Mouse (Mus musculus) hindbrain, postnatal 0 days (tissue): ENCODE data around the gene Col24a1. TPM values are rescaled to one million over a fixed set of nuclear protein-coding genes. Genes with fewer than 3 reads are reported as not detected.

Source experiments
- ATAC-seq: fragments of 200-750 bp; cut with Nextera tagmentation; 2 replicates; pipeline ENCODE4 v1.8.0; 2017; ENCODE audit warnings: mild to moderate bottlenecking, moderate TSS enrichment, moderate library complexity
- DNase-seq: peaks from one replicate; pipeline ENCODE4 v3.0.0-alpha.2; 2015; ENCODE audit warnings: low spot score
- H3K27ac ChIP-seq: fragments of 300-500 bp; sonication (generic); 2 replicates; pipeline ENCODE4 v1.5.1; 2014; ENCODE audit warnings: mild to moderate bottlenecking
- H3K27me3 ChIP-seq: fragments of 300-500 bp; sonication (generic); 2 replicates; pipeline ENCODE4 v1.6.1; 2014; ENCODE audit warnings: low read length, mixed read lengths; ENCODE audit not compliant: insufficient read depth
- H3K36me3 ChIP-seq: fragments of 300-500 bp; sonication (generic); 2 replicates; pipeline ENCODE4 v1.6.1; 2014; ENCODE audit warnings: low read length, mixed read lengths; ENCODE audit not compliant: insufficient read depth
- H3K4me1 ChIP-seq: fragments of 300-500 bp; sonication (generic); 2 replicates; pipeline ENCODE4 v1.6.1; 2014; ENCODE audit warnings: antibody characterized with exemption, low read length, mixed read lengths; ENCODE audit not compliant: insufficient read depth
- H3K4me2 ChIP-seq: fragments of 300-500 bp; sonication (generic); 2 replicates; pipeline ENCODE4 v1.6.1; 2014; ENCODE audit warnings: low read depth, mild to moderate bottlenecking, low read length, moderate library complexity, mixed read lengths
- H3K4me3 ChIP-seq: fragments of 300-500 bp; sonication (generic); 2 replicates; pipeline ENCODE4 v1.5.1; 2014; ENCODE audit warnings: low read length
- H3K9ac ChIP-seq: fragments of 300-500 bp; sonication (generic); replicated peaks from 2 replicates; pipeline ENCODE4 v1.6.1; 2014; ENCODE audit warnings: mild to moderate bottlenecking, low read length, moderate library complexity, mixed read lengths
- H3K9me3 ChIP-seq: fragments of 300-500 bp; sonication (generic); 2 replicates; pipeline ENCODE4 v1.6.1; 2016; ENCODE audit warnings: low read length, mixed read lengths
- CTCF ChIP-seq: IDR thresholded peaks from 2 replicates; pipeline ENCODE4 v1.5.1; 2016; ENCODE audit warnings: antibody characterized with exemption, control low read depth, low read depth
- WGBS: fragments of 180-500 bp; shearing (Covaris S2); extraction: QIAGEN DNeasy Blood & Tissue Kit; methylation state at CpG from one replicate; pipeline ENCODE4 v1.1.7; 2014; 5-methylcytosine and 5-hydroxymethylcytosine counted together
- polyA plus RNA-seq: library from polyadenylated mRNA; unstranded; fragments of >200 nt; fragmentation: Nextera tagmentation; extraction: Ambion mirVana; gene quantifications from 2 replicates; pipeline ENCODE4 v1.2.1, GENCODE M21; 2015
- total RNA-seq: library from RNA; depleted of rRNA; stranded (reverse); fragments of >200 nt; gene quantifications from 2 replicates; pipeline ENCODE4 v1.2.3, GENCODE M21; 2014

Gene Col24a1
- total and polyA plus RNA-seq, 2 experiments from 2014 or later: 1.0 to 1.4 TPM

DNA sequence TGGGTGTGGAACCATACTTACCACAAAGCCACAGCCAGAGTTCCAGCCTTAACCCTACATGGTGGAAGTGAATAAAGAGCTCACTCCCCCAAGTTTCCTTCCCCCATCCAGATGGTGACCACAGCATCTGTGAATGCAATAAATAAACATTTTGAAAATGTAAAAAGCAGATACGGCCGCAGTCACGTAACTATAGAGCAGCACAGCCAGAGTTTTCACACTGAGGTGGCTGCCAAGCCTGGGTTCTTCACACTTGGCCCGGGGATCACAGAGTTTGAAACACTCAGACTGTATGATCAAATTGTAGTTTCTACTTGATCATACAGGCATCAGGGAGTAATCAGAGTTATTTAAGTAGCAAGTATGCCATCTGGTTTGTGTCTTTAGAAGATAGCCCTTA is 98.4 kb downstream of the Col24a1 start:
- H3K4me2 ChIP-seq: no peak overlapping the region
- H3K9ac ChIP-seq: no peak overlapping the region
- no peak overlapping the region for H3K27ac ChIP-seq
- no peak for TF ChIP-seq CTCF
- 93% methylated on average over 4 of the region's 4 CpGs for WGBS
- DNase-seq: no peak
- ATAC-seq: no peak
- H3K9me3 ChIP-seq: no peaks in the 10 kb centered on the region
- H3K4me1 ChIP-seq: no peaks in the 10 kb centered on the region
- no peaks in the 10 kb centered on the region for H3K36me3 ChIP-seq
- no peak overlapping the region for H3K4me3 ChIP-seq
- H3K27me3 ChIP-seq: no peaks in the 10 kb centered on the region

DNA sequence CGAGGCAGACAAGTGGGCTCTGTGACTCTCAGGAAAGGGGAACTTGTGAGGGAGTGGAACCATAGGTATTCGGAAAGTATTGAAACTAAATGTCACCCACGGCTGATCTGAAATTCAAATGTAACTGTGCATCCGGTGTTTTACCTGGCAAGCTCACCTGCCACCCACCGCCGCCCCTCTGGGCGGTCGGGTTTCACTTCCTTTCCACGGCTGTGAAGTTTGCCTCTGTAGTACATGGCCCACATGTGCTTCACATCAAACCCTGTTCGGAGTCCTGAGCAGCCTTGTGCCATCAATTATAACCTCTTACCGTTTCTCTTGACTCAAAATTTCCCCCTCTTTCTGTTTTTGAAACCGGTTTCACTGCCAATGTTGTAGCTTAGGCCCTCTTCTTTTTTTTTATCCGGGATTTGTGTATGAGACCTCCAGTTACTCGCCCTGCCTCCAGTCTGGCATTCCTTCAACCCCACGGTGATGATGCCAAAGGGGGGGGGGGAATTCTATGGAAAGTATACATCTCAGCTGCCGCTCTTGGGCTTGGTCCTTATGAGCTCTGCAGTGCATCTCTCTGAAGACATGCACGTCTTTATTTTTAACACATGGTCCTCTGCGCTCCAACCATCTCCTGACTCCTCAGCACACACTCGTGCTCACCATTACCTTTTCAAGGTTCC is 99.9 kb downstream of the Col24a1 start:
- no peak overlapping the region for H3K4me3 ChIP-seq
- ATAC-seq (no peak), DNase-seq (no peak)

DNA sequence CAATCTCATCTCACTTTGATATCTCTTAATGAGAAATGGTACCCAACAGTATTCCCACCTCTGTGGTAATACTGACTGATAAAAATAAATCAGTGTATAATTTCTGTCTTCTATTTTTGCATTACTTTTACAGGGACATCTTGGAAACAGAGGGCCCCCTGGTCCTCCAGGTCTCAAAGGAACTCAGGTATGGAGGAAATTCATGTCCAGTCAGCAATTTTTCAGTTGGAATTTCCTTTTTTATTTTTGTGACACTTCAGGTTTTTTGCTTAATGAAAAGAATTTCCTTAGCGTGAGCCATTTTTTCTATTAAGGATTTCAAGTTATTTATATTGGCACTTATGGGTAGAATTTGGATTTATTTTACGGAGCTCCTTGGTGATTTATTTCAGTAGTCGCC is 106.9 kb downstream of the Col24a1 start:
- Histone ChIP-seq H3K4me3 (no peak overlapping the region), H3K9me3 (no peaks in the 10 kb centered on the region), H3K36me3 (no peaks in the 10 kb centered on the region), H3K27ac (no peak overlapping the region), H3K4me2 (no peak overlapping the region), H3K9ac (no peak overlapping the region), H3K4me1 (no peaks in the 10 kb centered on the region), H3K27me3 (no peaks in the 10 kb centered on the region)
- no peak for TF ChIP-seq CTCF
- ATAC-seq (no peak), DNase-seq (no peak)
- 92% methylated on average over 3 of the region's 3 CpGs for WGBS

More for the DNA sequence above, 99.9 kb downstream of the Col24a1 start:
- no peaks in the 10 kb centered on the region for H3K4me1 ChIP-seq
- no peak overlapping the region for H3K4me2 ChIP-seq
- TF ChIP-seq CTCF: no peak
- no peaks in the 10 kb centered on the region for H3K27me3 ChIP-seq
- no peaks in the 10 kb centered on the region for H3K9me3 ChIP-seq
- H3K27ac ChIP-seq: no peak overlapping the region
- H3K9ac ChIP-seq: no peak overlapping the region
- no peaks in the 10 kb centered on the region for H3K36me3 ChIP-seq
- WGBS: 83% methylated on average over 19 of the region's 19 CpGs

DNA sequence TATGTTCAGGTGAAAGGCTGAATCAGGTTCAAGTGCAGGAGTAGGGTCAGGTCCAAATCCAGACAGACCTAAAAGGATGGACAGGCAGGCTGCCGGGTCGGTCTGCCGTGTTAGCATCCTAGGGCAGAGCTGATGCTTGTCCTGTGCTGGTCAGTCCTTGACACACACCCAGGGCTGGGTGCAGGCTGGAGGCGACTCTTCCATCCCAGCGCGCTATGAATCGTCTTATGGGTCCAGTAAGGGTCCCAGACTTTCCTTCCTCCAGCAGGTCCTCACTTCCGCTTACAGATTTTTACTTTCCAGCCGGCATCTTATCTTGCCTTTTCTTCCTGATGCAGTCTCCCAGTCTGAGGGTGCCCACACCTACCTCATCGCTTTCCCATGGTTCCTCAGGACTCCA is 110.0 kb downstream of the Col24a1 start:
- Histone ChIP-seq H3K9me3 (no peaks in the 10 kb centered on the region), H3K36me3 (no peaks in the 10 kb centered on the region), H3K9ac (no peak overlapping the region), H3K4me3 (peak overlapping the region; percentile 23), H3K27ac (no peak overlapping the region), H3K27me3 (no peaks in the 10 kb centered on the region), H3K4me1 (no peaks in the 10 kb centered on the region), H3K4me2 (peak overlapping the region; percentile 51)
- TF ChIP-seq CTCF: no peak
- DNase-seq: no peak
- no peak for ATAC-seq
- WGBS: 83% methylated on average over 10 of the region's 10 CpGs

DNA sequence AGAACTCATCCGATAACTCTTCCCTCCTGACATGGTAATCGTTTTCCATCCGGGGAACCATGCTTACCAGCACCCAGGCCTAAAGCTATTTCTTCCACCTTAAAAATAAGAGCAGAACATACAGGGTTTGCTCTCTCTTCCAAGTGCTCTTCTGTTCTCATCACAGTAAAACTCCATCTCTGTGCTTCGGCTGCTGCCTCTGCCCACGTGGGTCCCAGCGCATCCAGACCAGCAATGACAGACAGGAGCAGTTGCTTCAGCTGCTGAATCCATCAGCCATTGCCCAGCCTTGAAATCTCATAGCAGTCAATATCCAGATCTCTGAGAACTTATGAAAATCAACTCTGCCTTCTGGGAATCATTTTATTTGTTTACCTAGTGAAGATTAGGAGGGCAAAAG is 110.7 kb downstream of the Col24a1 start:
- DNase-seq (no peak), ATAC-seq (peak; percentile 43; the same call in 1 of the 2 replicates)
- no peaks in the 10 kb centered on the region for H3K36me3 ChIP-seq
- H3K9me3 ChIP-seq: no peaks in the 10 kb centered on the region
- 39% methylated on average over 6 of the region's 6 CpGs for WGBS
- no peaks in the 10 kb centered on the region for H3K27me3 ChIP-seq
- H3K4me1 ChIP-seq: no peaks in the 10 kb centered on the region
- H3K4me2 ChIP-seq: peak overlapping the region; percentile 51
- no peak overlapping the region for H3K9ac ChIP-seq
- peak overlapping the region; percentile 23 for H3K4me3 ChIP-seq
- H3K27ac ChIP-seq: no peak overlapping the region
- no peak for TF ChIP-seq CTCF

DNA sequence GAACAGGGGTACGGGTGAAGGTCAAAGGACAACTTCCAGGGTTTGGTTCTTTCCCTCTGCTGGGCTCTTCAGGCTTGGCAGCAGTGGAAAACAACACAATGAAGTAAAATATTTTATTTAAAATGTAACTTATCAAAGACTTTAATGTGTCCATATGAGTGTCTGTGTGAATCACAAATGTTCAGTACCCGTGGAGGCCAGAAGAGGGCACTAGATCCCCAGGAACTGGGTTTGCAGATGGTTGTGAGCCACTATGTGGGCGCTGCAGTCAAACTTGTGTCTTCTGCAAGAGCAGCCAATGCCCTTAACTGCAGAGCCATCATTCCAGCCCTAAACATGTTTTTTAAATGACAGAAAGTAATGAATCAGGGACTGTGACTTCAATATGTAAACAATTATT is 115.8 kb downstream of the Col24a1 start:
- TF ChIP-seq CTCF: peak; percentile 43; the same call in 1 of the 2 replicates
- ATAC-seq (no peak), DNase-seq (no peak)
- no peaks in the 10 kb centered on the region for H3K9me3 ChIP-seq
- H3K27me3 ChIP-seq: no peaks in the 10 kb centered on the region
- no peak overlapping the region for H3K27ac ChIP-seq
- no peak overlapping the region for H3K4me2 ChIP-seq
- no peak overlapping the region for H3K9ac ChIP-seq
- WGBS: 74% methylated on average over 3 of the region's 3 CpGs
- no peaks in the 10 kb centered on the region for H3K4me1 ChIP-seq
- no peak overlapping the region for H3K4me3 ChIP-seq
- H3K36me3 ChIP-seq: no peaks in the 10 kb centered on the region

DNA sequence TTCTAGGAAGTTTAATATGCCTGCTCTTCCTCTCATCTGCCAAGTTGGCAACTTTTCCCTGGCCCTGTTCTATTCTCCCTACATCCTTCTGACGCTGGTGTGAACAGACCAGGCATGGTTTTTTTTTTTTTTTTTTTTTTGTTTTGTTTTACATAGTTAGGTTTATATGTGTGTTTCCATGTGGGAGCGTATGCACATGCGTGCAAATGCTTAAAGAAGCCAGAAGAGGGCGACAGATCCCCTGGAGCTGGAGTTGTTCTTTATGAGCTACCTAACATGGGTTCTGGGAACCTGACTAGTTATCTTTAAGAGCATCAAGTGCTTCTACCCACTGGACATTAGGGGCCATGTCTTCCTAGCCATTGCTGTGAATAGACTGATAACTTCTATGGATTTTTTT is 119.9 kb downstream of the Col24a1 start:
- no peaks in the 10 kb centered on the region for H3K36me3 ChIP-seq
- H3K27me3 ChIP-seq: no peaks in the 10 kb centered on the region
- no peak overlapping the region for H3K9ac ChIP-seq
- WGBS: 34% methylated on average over 4 of the region's 4 CpGs
- no peaks in the 10 kb centered on the region for H3K4me1 ChIP-seq
- H3K4me3 ChIP-seq: no peak overlapping the region
- no peak for DNase-seq
- no peaks in the 10 kb centered on the region for H3K9me3 ChIP-seq
- ATAC-seq: no peak
- H3K4me2 ChIP-seq: no peak overlapping the region
- H3K27ac ChIP-seq: no peak overlapping the region
- TF ChIP-seq CTCF: peak; percentile 46
